Mouse (Mus musculus): ENCODE results near the gene Kcp. TPM values are rescaled to one million over a fixed set of nuclear protein-coding genes. Genes with fewer than 3 reads are reported as not detected.
A peak's percentile ranks its signal among the peaks of the same experiment; 100 is the strongest.

The Kcp gene
- polyA plus RNA-seq, 1 experiment from 2014 or later: 22.0 TPM

DNA sequence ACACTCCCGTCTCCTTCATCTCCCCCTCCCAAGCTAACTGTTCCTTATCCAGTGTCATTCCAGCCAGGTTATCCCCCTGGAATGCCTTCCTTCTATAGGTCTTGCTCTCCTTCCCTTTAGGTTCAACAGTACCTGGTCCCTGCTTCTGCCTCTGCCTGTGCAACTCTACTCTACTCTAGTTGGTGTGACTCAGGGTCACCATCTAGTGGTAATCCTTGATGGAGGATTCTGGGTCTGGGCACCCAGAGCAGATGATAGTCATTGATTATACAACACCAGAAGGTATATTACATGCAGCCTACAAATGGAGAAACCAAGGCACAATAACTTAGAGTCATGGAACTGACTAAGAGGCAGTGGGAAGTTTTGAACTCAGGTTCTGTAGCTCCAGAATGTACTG lies 6.2 kb downstream of the Kcp start:
- WGBS: 74% methylated on average over 1 of the region's 1 CpGs

DNA sequence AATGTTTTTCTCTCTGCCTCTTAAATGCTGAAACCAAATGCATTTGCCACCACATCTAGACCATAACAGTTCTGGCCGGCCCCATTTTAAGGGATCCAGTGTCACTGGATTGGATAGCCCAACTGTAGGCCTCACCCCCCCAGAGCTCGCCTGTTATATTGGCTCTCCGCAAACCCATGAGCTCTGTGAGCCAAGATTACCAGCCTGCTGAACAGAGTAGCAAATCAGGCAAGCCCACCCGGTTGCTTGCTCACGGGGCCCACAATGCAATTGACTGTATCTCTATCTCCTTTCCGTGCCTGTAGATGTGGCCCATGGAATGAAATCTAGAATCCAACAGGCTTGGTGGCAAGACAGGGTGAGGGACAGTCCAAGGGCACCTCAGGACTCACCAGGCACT lies 6.9 kb downstream of the Kcp start:
- Histone ChIP-seq H3K36me3 (ENCODE audit: insufficient read depth) (peaks cover 11% of the 10 kb centered on the region; the same call in 1 of the 2 replicates), H3K4me1 (ENCODE audit: insufficient read depth) (no peaks in the 10 kb centered on the region), H3K9me3 (ENCODE audit: low read depth, low read length) (no peaks in the 10 kb centered on the region), H3K4me2 (no peak overlapping the region), H3K9ac (no peak overlapping the region), H3K4me3 (ENCODE audit: low read depth, low read length) (no peak overlapping the region), H3K27me3 (ENCODE audit: insufficient read depth, low read length) (peaks cover 8% of the 10 kb centered on the region; the same call in 1 of the 2 replicates), H3K27ac (ENCODE audit: low read depth) (no peak overlapping the region)
- whole genome bisulfite sequencing: 89% methylated on average over 6 of the region's 6 CpGs
- ATAC-seq (ENCODE audit: insufficient read depth) (no peak), DNase-seq (no peak)
- no peak for TF ChIP-seq CTCF (IDR thresholded peaks at IDR 0.05; ENCODE audit: low read depth)

More for the DNA sequence above, 6.2 kb downstream of the Kcp start:
- Histone ChIP-seq H3K36me3 (ENCODE audit: insufficient read depth) (peaks cover 11% of the 10 kb centered on the region; the same call in 1 of the 2 replicates), H3K4me2 (no peak overlapping the region), H3K27me3 (ENCODE audit: insufficient read depth, low read length) (0 out of 2 replicates have a peak, but pooled peaks cover 2% of the 10 kb centered on the region), H3K9me3 (ENCODE audit: low read depth, low read length) (no peaks in the 10 kb centered on the region), H3K27ac (ENCODE audit: low read depth) (no peak overlapping the region), H3K4me1 (ENCODE audit: insufficient read depth) (no peaks in the 10 kb centered on the region), H3K9ac (no peak overlapping the region), H3K4me3 (ENCODE audit: low read depth, low read length) (no peak overlapping the region)
- ATAC-seq (ENCODE audit: insufficient read depth) (no peak), DNase-seq (no peak)
- peak; percentile 30; the same call in 1 of the 2 replicates for TF ChIP-seq CTCF (IDR thresholded peaks at IDR 0.05; ENCODE audit: low read depth)

DNA sequence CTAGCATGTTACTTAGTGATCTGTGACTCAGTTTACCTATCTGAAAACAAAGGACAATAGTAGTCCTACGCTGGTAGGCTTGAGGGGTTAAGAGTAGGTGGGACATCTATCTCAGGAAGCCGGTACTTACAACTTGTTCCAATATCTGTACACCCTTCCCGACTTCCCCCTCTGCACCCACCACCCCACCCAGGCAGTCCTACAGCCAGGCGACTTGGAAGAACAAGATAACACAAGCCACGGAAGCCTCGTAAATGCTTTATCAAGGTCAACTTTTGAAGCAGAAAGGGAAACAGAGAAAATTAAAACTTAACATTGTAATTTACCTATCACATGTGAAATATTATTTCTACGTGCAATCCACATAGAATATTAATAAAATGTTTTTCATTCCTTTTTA lies 7.6 kb downstream of the Kcp start:
- ATAC-seq (ENCODE audit: insufficient read depth): no peak
- no peak for TF ChIP-seq CTCF (IDR thresholded peaks at IDR 0.05; ENCODE audit: low read depth)
- H3K9ac ChIP-seq: no peak overlapping the region

DNA sequence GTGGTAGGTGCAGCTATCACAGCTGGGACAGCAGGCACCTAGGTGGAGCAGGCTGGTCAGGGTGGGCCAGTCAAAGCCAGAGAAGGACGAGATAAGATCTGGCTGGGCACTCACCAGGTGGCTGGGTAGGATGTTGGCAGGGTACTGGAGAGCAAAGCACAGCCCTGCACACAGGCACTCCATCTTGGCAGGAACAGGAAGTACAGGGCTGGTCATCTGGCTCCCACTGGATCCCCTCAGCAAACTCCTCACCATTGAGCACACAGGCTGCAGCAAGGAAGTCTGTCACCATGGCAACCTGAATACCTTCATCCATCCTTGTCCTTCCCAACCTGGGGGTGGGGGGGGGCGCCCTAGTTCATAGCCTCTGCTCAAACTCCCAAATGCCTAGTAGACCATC lies 10.0 kb downstream of the Kcp start:
- WGBS: 18% methylated on average over 2 of the region's 2 CpGs
- no peak overlapping the region for H3K4me3 ChIP-seq (ENCODE audit: low read depth, low read length)
- H3K36me3 ChIP-seq (ENCODE audit: insufficient read depth): peaks cover 8% of the 10 kb centered on the region; the same call in 1 of the 2 replicates
- no peaks in the 10 kb centered on the region for H3K4me1 ChIP-seq (ENCODE audit: insufficient read depth)
- H3K27ac ChIP-seq (ENCODE audit: low read depth): no peak overlapping the region
- DNase-seq (no peak), ATAC-seq (ENCODE audit: insufficient read depth) (no peak)
- no peaks in the 10 kb centered on the region for H3K9me3 ChIP-seq (ENCODE audit: low read depth, low read length)
- H3K27me3 ChIP-seq (ENCODE audit: insufficient read depth, low read length): peaks cover 8% of the 10 kb centered on the region; the same call in 1 of the 2 replicates
- no peak overlapping the region for H3K4me2 ChIP-seq
- H3K9ac ChIP-seq: no peak overlapping the region
- TF ChIP-seq CTCF (IDR thresholded peaks at IDR 0.05; ENCODE audit: low read depth): no peak

More for the DNA sequence above, 7.6 kb downstream of the Kcp start:
- no peaks in the 10 kb centered on the region for H3K9me3 ChIP-seq (ENCODE audit: low read depth, low read length)
- H3K27me3 ChIP-seq (ENCODE audit: insufficient read depth, low read length): peaks cover 8% of the 10 kb centered on the region; the same call in 1 of the 2 replicates
- no peak for DNase-seq
- no peak overlapping the region for H3K4me2 ChIP-seq
- H3K27ac ChIP-seq (ENCODE audit: low read depth): no peak overlapping the region
- peaks cover 11% of the 10 kb centered on the region; the same call in 1 of the 2 replicates for H3K36me3 ChIP-seq (ENCODE audit: insufficient read depth)
- no peaks in the 10 kb centered on the region for H3K4me1 ChIP-seq (ENCODE audit: insufficient read depth)
- no peak overlapping the region for H3K4me3 ChIP-seq (ENCODE audit: low read depth, low read length)
- 86% methylated on average over 7 of the region's 7 CpGs for WGBS

DNA sequence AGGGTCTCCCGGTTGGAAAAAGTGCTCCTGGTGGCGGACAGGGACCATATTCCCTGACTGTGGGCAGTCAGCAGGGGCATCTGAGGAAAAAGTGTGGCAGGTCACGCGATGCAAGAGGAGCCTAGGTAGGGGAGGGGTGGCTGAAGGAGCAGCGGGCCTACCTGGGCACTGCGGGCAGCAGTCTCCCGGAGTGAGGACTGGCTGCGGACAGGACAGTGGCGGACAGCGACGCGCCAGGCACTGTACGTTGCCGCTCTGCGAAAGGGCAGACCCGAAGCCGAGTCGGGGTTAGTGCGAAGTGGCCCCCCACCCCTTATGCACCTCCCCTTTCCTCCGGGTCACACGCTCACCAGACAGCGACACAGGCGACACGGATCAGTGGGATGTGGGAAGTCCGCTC lies 11.5 kb downstream of the Kcp start:
- Histone ChIP-seq H3K27ac (ENCODE audit: low read depth) (no peak overlapping the region), H3K27me3 (ENCODE audit: insufficient read depth, low read length) (peaks cover 8% of the 10 kb centered on the region; the same call in 1 of the 2 replicates), H3K4me3 (ENCODE audit: low read depth, low read length) (no peak overlapping the region), H3K4me1 (ENCODE audit: insufficient read depth) (no peaks in the 10 kb centered on the region), H3K9me3 (ENCODE audit: low read depth, low read length) (no peaks in the 10 kb centered on the region), H3K4me2 (no peak overlapping the region), H3K9ac (no peak overlapping the region), H3K36me3 (ENCODE audit: insufficient read depth) (peaks cover 11% of the 10 kb centered on the region; the same call in 1 of the 2 replicates)
- no peak for TF ChIP-seq CTCF (IDR thresholded peaks at IDR 0.05; ENCODE audit: low read depth)
- ATAC-seq (ENCODE audit: insufficient read depth): no peak
- no peak for DNase-seq
- 30% methylated on average over 25 of the region's 25 CpGs for WGBS

DNA sequence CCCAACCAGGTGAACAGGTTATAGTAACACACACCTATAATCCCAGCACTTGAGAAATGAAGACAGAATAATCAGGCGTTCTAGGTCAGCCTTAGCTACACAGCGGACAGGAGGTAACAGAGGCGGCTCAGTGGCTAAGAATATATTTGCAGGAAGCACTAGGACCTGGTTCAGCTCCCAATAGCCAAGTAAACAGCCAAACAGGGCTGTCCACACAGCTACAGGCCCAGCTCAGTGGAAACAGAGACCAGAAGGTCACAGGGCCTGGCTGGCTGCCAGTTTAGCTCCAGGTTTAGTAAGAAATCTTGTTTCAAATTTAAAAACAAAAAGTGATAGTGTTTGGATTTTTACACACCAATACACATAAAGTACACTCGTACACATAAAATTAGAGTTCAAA lies 13.7 kb downstream of the Kcp start:
- Histone ChIP-seq H3K4me3 (ENCODE audit: low read depth, low read length) (no peak overlapping the region), H3K9ac (no peak overlapping the region), H3K9me3 (ENCODE audit: low read depth, low read length) (no peaks in the 10 kb centered on the region), H3K36me3 (ENCODE audit: insufficient read depth) (peaks cover 17% of the 10 kb centered on the region; the same call in 1 of the 2 replicates), H3K4me2 (no peak overlapping the region), H3K27me3 (ENCODE audit: insufficient read depth, low read length) (peaks cover 8% of the 10 kb centered on the region; the same call in 1 of the 2 replicates), H3K4me1 (ENCODE audit: insufficient read depth) (no peaks in the 10 kb centered on the region), H3K27ac (ENCODE audit: low read depth) (no peak overlapping the region)
- ATAC-seq (ENCODE audit: insufficient read depth) (no peak), DNase-seq (peak; percentile 18)
- no peak for TF ChIP-seq CTCF (IDR thresholded peaks at IDR 0.05; ENCODE audit: low read depth)
- 73% methylated on average over 4 of the region's 4 CpGs for WGBS

DNA sequence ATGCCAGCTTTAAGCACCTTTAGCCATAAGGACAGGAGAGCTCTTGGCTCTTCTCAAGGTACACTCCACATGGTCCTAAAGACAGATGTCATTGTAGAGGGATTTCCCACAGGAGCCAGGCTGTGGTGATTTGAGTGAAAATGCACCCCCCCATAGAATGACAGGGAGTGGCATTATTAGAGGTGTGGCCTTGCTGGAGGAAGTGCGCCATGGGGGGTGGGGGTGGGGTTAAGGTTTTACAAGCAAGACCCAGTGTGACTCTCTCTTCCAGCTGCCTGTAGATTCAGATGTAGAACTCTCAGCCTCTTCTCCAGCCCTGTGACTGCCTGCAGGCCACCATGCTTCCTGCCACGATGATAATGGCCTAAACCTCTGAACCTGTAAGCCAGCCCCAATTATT lies 21.8 kb downstream of the Kcp start:
- no peak for ATAC-seq (ENCODE audit: insufficient read depth)

More for the DNA sequence above, 21.8 kb downstream of the Kcp start:
- no peaks in the 10 kb centered on the region for H3K4me1 ChIP-seq (ENCODE audit: insufficient read depth)
- no peaks in the 10 kb centered on the region for H3K9me3 ChIP-seq (ENCODE audit: low read depth, low read length)
- no peak overlapping the region for H3K4me3 ChIP-seq (ENCODE audit: low read depth, low read length)
- H3K9ac ChIP-seq: no peak overlapping the region
- no peak for TF ChIP-seq CTCF (IDR thresholded peaks at IDR 0.05; ENCODE audit: low read depth)
- DNase-seq: no peak
- H3K36me3 ChIP-seq (ENCODE audit: insufficient read depth): 0 out of 2 replicates have a peak, but pooled peaks cover 8% of the 10 kb centered on the region
- 51% methylated on average over 2 of the region's 2 CpGs for WGBS
- no peaks in the 10 kb centered on the region for H3K27me3 ChIP-seq (ENCODE audit: insufficient read depth, low read length)
- H3K27ac ChIP-seq (ENCODE audit: low read depth): no peak overlapping the region
- H3K4me2 ChIP-seq: no peak overlapping the region

Data from lung, embryonic 14.5 days (tissue).